Mouse (Mus musculus) embryonic facial prominence, embryonic 11.5 days (tissue): ENCODE measurements around the gene Josd2. TPM values are rescaled to one million over a fixed set of nuclear protein-coding genes. Genes with fewer than 3 reads are reported as not detected.

Experiments used
- ATAC-seq: fragments of 200-750 bp; cut with Nextera tagmentation; replicated peaks from 2 replicates; pipeline ENCODE4 v1.8.0; 2017; ENCODE audit warnings: low read depth; ENCODE audit not compliant: insufficient number of reproducible peaks, low FRiP score, low TSS enrichment
- DNase-seq: peaks from one replicate; pipeline ENCODE4 v3.0.0-alpha.2; 2015; ENCODE audit warnings: low spot score
- H3K27ac ChIP-seq: fragments of 300-500 bp; sonication (generic); replicated peaks from 2 replicates; pipeline ENCODE4 v1.5.1; 2014; ENCODE audit warnings: mild to moderate bottlenecking, low read depth, low read length, control low read depth
- H3K27me3 ChIP-seq: fragments of 300-500 bp; sonication (generic); 2 replicates; pipeline ENCODE4 v1.6.1; 2014; ENCODE audit warnings: mild to moderate bottlenecking, low read length, moderate library complexity, mixed read lengths; ENCODE audit not compliant: control insufficient read depth, insufficient read depth
- H3K36me3 ChIP-seq: fragments of 300-500 bp; sonication (generic); replicated peaks from 2 replicates; pipeline ENCODE4 v1.6.1; 2014; ENCODE audit warnings: low read depth, mild to moderate bottlenecking, low read length, moderate library complexity, mixed read lengths; ENCODE audit not compliant: control insufficient read depth, insufficient read depth
- H3K4me1 ChIP-seq: fragments of 300-500 bp; sonication (generic); 2 replicates; pipeline ENCODE4 v1.6.1; 2014; ENCODE audit warnings: low read length, mixed read lengths; ENCODE audit not compliant: control insufficient read depth, insufficient read depth
- H3K4me2 ChIP-seq: fragments of 300-500 bp; sonication (generic); 2 replicates; pipeline ENCODE4 v1.6.1; 2014; ENCODE audit warnings: low read depth, mild to moderate bottlenecking, control low read depth, low read length, moderate library complexity
- H3K4me3 ChIP-seq: fragments of 300-500 bp; sonication (generic); 2 replicates; pipeline ENCODE4 v1.5.1; 2014; ENCODE audit warnings: low read depth, low read length, control low read depth
- H3K9ac ChIP-seq: fragments of 300-500 bp; sonication (generic); replicated peaks from 2 replicates; pipeline ENCODE4 v1.6.1; 2014; ENCODE audit warnings: mild to moderate bottlenecking, control low read depth, low read length
- H3K9me3 ChIP-seq: fragments of 300-500 bp; sonication (generic); replicated peaks from 2 replicates; pipeline ENCODE4 v1.6.1; 2016; ENCODE audit warnings: mild to moderate bottlenecking, low read length, inconsistent platforms, mixed read lengths; ENCODE audit not compliant: control insufficient read depth
- WGBS: fragments of 180-500 bp; shearing (Covaris S2); extraction: QIAGEN DNeasy Blood & Tissue Kit; methylation state at CpG from one replicate; pipeline ENCODE4 v1.1.7; 2014; 5-methylcytosine and 5-hydroxymethylcytosine counted together
- polyA plus RNA-seq: library from polyadenylated mRNA; unstranded; fragments of >200 nt; fragmentation: Nextera tagmentation; extraction: Ambion mirVana; gene quantifications from 2 replicates; pipeline ENCODE4 v1.2.1, GENCODE M21; 2014

Gene Josd2
- polyA plus RNA-seq, 1 experiment from 2014 or later = 61.1 TPM

DNA sequence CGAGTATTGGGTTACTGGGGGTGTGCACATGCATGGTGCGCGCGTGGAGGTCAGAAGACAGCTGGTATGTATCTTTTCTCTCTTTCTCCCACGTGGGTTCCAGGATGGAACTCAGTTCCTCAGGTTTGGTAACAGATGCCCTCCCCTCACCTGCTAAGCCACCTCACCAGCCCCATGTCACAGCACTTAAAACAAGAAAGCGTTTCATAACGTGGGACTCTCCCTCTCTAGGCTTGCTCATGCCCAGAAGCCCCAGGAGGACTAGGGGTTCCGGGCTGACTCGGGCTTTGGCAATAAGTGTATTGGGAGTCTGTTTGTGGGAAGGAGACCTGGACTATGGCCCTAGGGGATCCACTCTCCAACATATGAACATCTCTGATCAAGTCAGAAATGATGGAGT, 33.7 kb upstream of the Josd2 start:
- H3K4me2 ChIP-seq = no peak overlapping the region
- no peak overlapping the region for H3K9ac ChIP-seq
- H3K27ac ChIP-seq = no peak overlapping the region
- ATAC-seq = no peak
- H3K9me3 ChIP-seq = no peaks in the 10 kb centered on the region
- peaks cover 8% of the 10 kb centered on the region for H3K4me1 ChIP-seq
- DNase-seq = no peak
- H3K27me3 ChIP-seq = peaks cover 15% of the 10 kb centered on the region
- WGBS = 78% methylated on average over 9 of the region's 9 CpGs
- no peak overlapping the region for H3K4me3 ChIP-seq
- H3K36me3 ChIP-seq = no peaks in the 10 kb centered on the region

DNA sequence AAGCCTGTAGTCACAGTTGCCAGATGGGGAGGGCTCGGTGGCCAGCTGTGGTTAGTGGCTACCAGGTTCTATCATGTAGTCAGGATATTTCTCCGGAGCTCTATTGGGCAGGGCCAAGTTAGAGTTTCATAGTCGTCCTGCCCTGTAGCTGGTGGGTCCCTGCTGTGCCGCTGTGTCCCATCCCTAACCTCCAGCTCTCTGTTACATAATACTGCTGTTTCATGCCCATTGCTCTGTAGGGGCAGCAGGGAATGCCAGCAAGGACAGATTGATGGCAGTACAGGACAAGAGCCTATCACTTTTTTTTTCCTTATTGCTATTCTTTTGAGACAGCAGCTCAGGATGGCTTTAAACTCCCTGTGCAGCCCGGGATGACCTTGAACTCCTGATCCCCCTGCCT, 32.0 kb upstream of the Josd2 start:
- Histone ChIP-seq H3K4me1 (no peaks in the 10 kb centered on the region), H3K27me3 (peaks cover 7% of the 10 kb centered on the region), H3K4me2 (no peak overlapping the region), H3K27ac (no peak overlapping the region), H3K36me3 (no peaks in the 10 kb centered on the region), H3K9me3 (no peaks in the 10 kb centered on the region), H3K9ac (no peak overlapping the region), H3K4me3 (no peak overlapping the region)
- no peak for ATAC-seq
- WGBS = 64% methylated on average over 5 of the region's 5 CpGs
- no peak for DNase-seq

DNA sequence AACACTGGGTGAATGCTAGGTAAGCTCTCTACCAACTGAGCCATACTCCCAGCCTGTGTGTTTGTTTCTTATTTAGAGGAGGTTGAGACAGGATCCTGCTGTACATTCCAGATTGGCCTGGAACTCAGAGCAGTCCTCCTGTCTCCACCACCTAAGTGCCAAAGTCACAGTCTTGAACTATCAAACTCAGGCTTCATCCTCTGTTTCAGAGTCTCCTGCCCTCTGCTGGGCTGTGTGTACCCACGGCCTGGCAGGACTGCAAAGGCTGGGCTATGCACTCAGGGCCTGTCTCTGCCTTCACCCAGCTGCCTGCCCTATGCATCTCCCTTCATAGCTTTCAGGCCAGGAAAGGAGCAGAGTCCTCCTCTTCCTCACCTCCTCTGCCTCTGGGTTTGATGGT, 31.5 kb upstream of the Josd2 start:
- no peak overlapping the region for H3K4me2 ChIP-seq

DNA sequence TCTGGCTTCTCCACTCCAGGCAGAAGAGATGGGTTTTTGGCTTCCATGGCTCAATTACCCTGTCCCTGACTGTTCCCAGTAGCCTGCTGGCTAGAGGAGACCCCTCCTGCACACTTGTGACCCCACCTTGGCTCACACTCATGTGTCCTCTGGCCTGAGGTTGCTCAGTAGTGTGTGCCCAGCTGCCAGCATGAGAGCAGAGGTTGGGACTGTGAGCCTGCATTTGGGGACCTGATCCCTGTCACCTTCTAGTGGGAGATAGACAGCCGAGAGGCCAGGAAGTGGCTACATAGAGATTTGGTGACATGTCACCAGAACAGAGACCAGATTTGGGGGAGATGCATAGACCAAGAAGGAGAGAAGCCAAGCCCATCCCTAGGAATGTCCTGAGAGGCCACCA, 30.6 kb upstream of the Josd2 start:
- no peaks in the 10 kb centered on the region for H3K4me1 ChIP-seq
- H3K36me3 ChIP-seq = no peaks in the 10 kb centered on the region
- 86% methylated on average over 1 of the region's 1 CpGs for WGBS
- H3K4me2 ChIP-seq = no peak overlapping the region
- ATAC-seq (no peak), DNase-seq (no peak)
- peaks cover 16% of the 10 kb centered on the region for H3K27me3 ChIP-seq
- H3K9ac ChIP-seq = no peak overlapping the region
- H3K27ac ChIP-seq = no peak overlapping the region
- no peak overlapping the region for H3K4me3 ChIP-seq
- H3K9me3 ChIP-seq = no peaks in the 10 kb centered on the region

More for the DNA sequence above, 31.5 kb upstream of the Josd2 start:
- DNase-seq = no peak
- H3K4me3 ChIP-seq = no peak overlapping the region
- no peak overlapping the region for H3K9ac ChIP-seq
- H3K9me3 ChIP-seq = no peaks in the 10 kb centered on the region
- no peak overlapping the region for H3K27ac ChIP-seq
- H3K36me3 ChIP-seq = no peaks in the 10 kb centered on the region
- H3K27me3 ChIP-seq = peaks cover 10% of the 10 kb centered on the region
- 18% methylated on average over 1 of the region's 1 CpGs for WGBS
- ATAC-seq = no peak
- no peaks in the 10 kb centered on the region for H3K4me1 ChIP-seq

DNA sequence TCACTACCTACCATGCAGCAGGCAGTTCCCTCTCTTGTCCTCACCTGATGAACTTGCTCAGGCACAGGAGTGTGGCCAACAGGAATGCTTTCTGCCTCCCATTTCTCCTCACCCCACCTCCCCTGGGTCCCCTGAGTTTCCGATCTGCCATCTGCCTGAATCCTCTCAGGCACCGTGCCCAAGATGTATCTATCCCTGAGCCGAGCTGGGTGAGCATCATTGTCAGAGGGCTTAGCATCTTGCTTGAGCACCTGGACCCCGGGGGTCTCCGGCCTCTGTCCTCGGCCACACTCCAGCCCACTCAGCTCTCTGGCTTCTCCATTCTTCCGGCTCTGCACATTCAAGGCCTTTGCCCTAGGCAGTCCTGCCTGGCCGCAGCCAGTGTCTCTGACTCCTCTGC, 29.8 kb upstream of the Josd2 start:
- Histone ChIP-seq H3K4me3 (no peak overlapping the region), H3K27ac (no peak overlapping the region), H3K27me3 (peaks cover 23% of the 10 kb centered on the region), H3K36me3 (no peaks in the 10 kb centered on the region), H3K9ac (no peak overlapping the region), H3K4me1 (no peaks in the 10 kb centered on the region), H3K9me3 (no peaks in the 10 kb centered on the region), H3K4me2 (no peak overlapping the region)
- DNase-seq (no peak), ATAC-seq (no peak)
- 59% methylated on average over 8 of the region's 8 CpGs for WGBS

DNA sequence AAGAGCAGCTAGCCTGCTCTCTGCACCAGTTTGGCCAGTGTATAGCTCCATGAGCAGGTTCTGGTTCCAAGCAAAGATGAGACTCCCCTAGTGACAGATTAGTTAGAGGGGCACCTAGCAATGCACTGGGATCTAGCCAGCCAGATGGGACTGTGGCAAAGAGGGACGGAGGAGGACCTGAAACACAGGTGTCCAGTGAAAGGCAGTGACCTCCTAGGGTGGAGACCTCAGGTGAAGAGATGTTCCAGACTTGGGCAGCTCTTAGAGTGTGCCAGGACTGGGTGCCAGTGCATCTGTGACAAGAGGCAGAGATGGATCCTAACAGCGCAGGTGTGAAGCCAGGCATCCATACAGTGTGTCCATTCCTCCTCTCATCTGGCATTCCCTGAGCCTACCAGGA, 28.1 kb upstream of the Josd2 start:
- no peaks in the 10 kb centered on the region for H3K4me1 ChIP-seq
- no peak overlapping the region for H3K27ac ChIP-seq
- DNase-seq (no peak), ATAC-seq (no peak)
- no peaks in the 10 kb centered on the region for H3K9me3 ChIP-seq
- H3K36me3 ChIP-seq = no peaks in the 10 kb centered on the region
- no peak overlapping the region for H3K4me2 ChIP-seq
- H3K27me3 ChIP-seq = peaks cover 39% of the 10 kb centered on the region
- no peak overlapping the region for H3K4me3 ChIP-seq
- no peak overlapping the region for H3K9ac ChIP-seq
- WGBS = 67% methylated on average over 2 of the region's 2 CpGs

DNA sequence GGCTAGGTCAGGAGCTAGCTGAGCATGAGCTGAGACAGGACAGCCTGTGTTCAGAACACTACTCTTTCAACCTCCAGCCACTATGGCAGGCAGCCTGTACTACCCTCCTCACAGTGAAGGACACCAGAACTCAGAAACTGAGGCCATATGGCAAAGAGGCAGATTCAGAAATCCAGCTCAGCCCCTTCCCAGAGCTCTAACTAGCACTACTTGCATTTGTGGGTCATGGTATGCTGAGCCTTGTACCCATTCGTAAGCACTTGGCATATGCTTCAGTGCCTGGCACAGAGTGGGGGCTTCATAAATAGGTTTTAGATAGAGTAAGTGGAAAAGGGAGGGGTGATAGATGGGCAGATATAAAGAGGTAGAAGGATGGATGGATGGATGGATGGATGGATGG, 27.3 kb upstream of the Josd2 start:
- no peaks in the 10 kb centered on the region for H3K4me1 ChIP-seq

DNA sequence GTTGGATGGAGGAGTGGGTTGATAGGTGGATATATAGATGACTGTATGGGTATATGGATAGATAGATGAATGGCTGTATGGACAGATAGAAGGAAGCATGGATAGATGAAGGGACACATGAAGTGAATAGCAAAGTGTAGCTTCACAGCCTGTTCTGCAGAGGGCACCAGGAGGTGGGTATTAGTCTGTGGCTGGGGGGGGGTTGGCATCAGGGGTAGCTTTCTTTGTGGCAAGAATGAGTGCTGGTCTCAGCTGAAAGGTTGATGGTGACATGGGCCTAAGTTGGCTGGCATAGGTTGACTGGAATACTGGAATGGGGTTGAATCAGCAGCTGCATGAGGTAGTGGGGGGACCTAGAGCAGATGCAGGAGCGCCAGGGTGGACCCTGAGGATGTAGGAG, 26.6 kb upstream of the Josd2 start:
- Histone ChIP-seq H3K4me2 (no peak overlapping the region), H3K9ac (no peak overlapping the region), H3K36me3 (no peaks in the 10 kb centered on the region), H3K27me3 (peaks cover 53% of the 10 kb centered on the region), H3K9me3 (no peaks in the 10 kb centered on the region), H3K4me3 (no peak overlapping the region), H3K4me1 (no peaks in the 10 kb centered on the region), H3K27ac (no peak overlapping the region; the same call in 1 of the 2 replicates)
- WGBS = 0% methylated on average over 1 of the region's 1 CpGs
- DNase-seq = no peak
- ATAC-seq = no peak

More for the DNA sequence above, 27.3 kb upstream of the Josd2 start:
- WGBS = 81% methylated on average over 1 of the region's 1 CpGs
- no peak overlapping the region for H3K4me3 ChIP-seq
- no peak for DNase-seq
- H3K9me3 ChIP-seq = no peaks in the 10 kb centered on the region
- peaks cover 47% of the 10 kb centered on the region for H3K27me3 ChIP-seq
- ATAC-seq = no peak
- no peak overlapping the region for H3K27ac ChIP-seq
- H3K4me2 ChIP-seq = no peak overlapping the region
- no peak overlapping the region for H3K9ac ChIP-seq
- no peaks in the 10 kb centered on the region for H3K36me3 ChIP-seq
